Mouse (Mus musculus): ENCODE measurements around the gene Lgals2. TPM values are rescaled to one million over a fixed set of nuclear protein-coding genes. Genes with fewer than 3 reads are reported as not detected.

The Lgals2 gene
- total and polyA plus RNA-seq, 3 experiments, result not detected

Other genes with a start within 250 kb of the Lgals2 start
- gene Elfn2, start 136.8 kb downstream of the Lgals2 start, total RNA-seq (2012; rRNA removed), result 0.04 and 0.49 TPM in 2 replicates
- gene Elfn2, start 136.8 kb downstream of the Lgals2 start, polyA plus RNA-seq (2012; ENCODE audit: insufficient read depth in 1 of 2, insufficient read length in 2 of 2, low read depth in 1 of 2, low replicate concordance in 2 of 2, missing spikeins in 1 of 2), result under 1 TPM in 1 of 2 experiments, not detected in 1; 0.15 TPM
- 11.5 and 17.8 TPM in 2 replicates for gene Mfng, start 82.1 kb downstream of the Lgals2 start, total RNA-seq (2012; rRNA removed)
- gene Mfng, start 82.1 kb downstream of the Lgals2 start, polyA plus RNA-seq (2012; ENCODE audit: insufficient read depth in 1 of 2, insufficient read length in 2 of 2, low read depth in 1 of 2, low replicate concordance in 2 of 2, missing spikeins in 1 of 2), result 10 to 100 TPM in 1 of 2 experiments, not detected in 1; 27.1 TPM
- gene Card10, start 52.5 kb downstream of the Lgals2 start, total RNA-seq (2012; rRNA removed), result not detected in 2 replicates
- not detected for gene Card10, start 52.5 kb downstream of the Lgals2 start, polyA plus RNA-seq (2012; ENCODE audit: insufficient read depth in 1 of 2, insufficient read length in 2 of 2, low read depth in 1 of 2, low replicate concordance in 2 of 2, missing spikeins in 1 of 2)
- 0.04 TPM in 1 of 2 replicates, not detected in the other for gene Cdc42ep1, start 12.9 kb downstream of the Lgals2 start, total RNA-seq (2012; rRNA removed)
- gene Cdc42ep1, start 12.9 kb downstream of the Lgals2 start, polyA plus RNA-seq (2012; ENCODE audit: insufficient read depth in 1 of 2, insufficient read length in 2 of 2, low read depth in 1 of 2, low replicate concordance in 2 of 2, missing spikeins in 1 of 2), result 1 to 10 TPM in 1 of 2 experiments, not detected in 1; 1.7 TPM
- 16.1 and 18.2 TPM in 2 replicates for gene Gga1, start 21.7 kb upstream of the Lgals2 start, total RNA-seq (2012; rRNA removed)
- gene Gga1, start 21.7 kb upstream of the Lgals2 start, polyA plus RNA-seq (2012; ENCODE audit: insufficient read depth in 1 of 2, insufficient read length in 2 of 2, low read depth in 1 of 2, low replicate concordance in 2 of 2, missing spikeins in 1 of 2), result 10 to 100 TPM in 1 of 2 experiments, not detected in 1; 48.1 TPM
- gene Gm49510, start 44.1 kb upstream of the Lgals2 start, total RNA-seq (2012; rRNA removed), result 0.27 TPM in 1 of 2 replicates, not detected in the other
- gene Gm49510, start 44.1 kb upstream of the Lgals2 start, polyA plus RNA-seq (2012; ENCODE audit: insufficient read depth in 1 of 2, insufficient read length in 2 of 2, low read depth in 1 of 2, low replicate concordance in 2 of 2, missing spikeins in 1 of 2), result under 1 TPM in 1 of 2 experiments, not detected in 1; 0.17 TPM
- 17.1 and 21.0 TPM in 2 replicates for gene Sh3bp1, start 44.2 kb upstream of the Lgals2 start, total RNA-seq (2012; rRNA removed)
- gene Sh3bp1, start 44.2 kb upstream of the Lgals2 start, polyA plus RNA-seq (2012; ENCODE audit: insufficient read depth in 1 of 2, insufficient read length in 2 of 2, low read depth in 1 of 2, low replicate concordance in 2 of 2, missing spikeins in 1 of 2), result 10 to 100 TPM in 1 of 2 experiments, not detected in 1; 80.2 TPM
- gene Pdxp, start 58.4 kb upstream of the Lgals2 start, total RNA-seq (2012; rRNA removed), result 16.7 and 21.5 TPM in 2 replicates
- 10 to 100 TPM in 1 of 2 experiments, not detected in 1; 25.4 TPM for gene Pdxp, start 58.4 kb upstream of the Lgals2 start, polyA plus RNA-seq (2012; ENCODE audit: insufficient read depth in 1 of 2, insufficient read length in 2 of 2, low read depth in 1 of 2, low replicate concordance in 2 of 2, missing spikeins in 1 of 2)
- 974 and 1,054 TPM in 2 replicates for gene Lgals1, start 71.2 kb upstream of the Lgals2 start, total RNA-seq (2012; rRNA removed)
- 1,000 to 10,000 TPM in 1 of 2 experiments, 100 to 1,000 TPM in 1; 646 to 1,010 TPM for gene Lgals1, start 71.2 kb upstream of the Lgals2 start, polyA plus RNA-seq (2012; ENCODE audit: insufficient read depth in 1 of 2, insufficient read length in 2 of 2, low read depth in 1 of 2, low replicate concordance in 2 of 2, missing spikeins in 1 of 2)
- gene Nol12, start 79.4 kb upstream of the Lgals2 start, total RNA-seq (2012; rRNA removed), result 39.0 and 40.8 TPM in 2 replicates
- 100 to 1,000 TPM in 1 of 2 experiments, not detected in 1; 127 TPM for gene Nol12, start 79.4 kb upstream of the Lgals2 start, polyA plus RNA-seq (2012; ENCODE audit: insufficient read depth in 1 of 2, insufficient read length in 2 of 2, low read depth in 1 of 2, low replicate concordance in 2 of 2, missing spikeins in 1 of 2)
- gene Triobp, start 92.2 kb upstream of the Lgals2 start, total RNA-seq (2012; rRNA removed), result 18.4 and 21.3 TPM in 2 replicates
- gene Triobp, start 92.2 kb upstream of the Lgals2 start, polyA plus RNA-seq (2012; ENCODE audit: insufficient read depth in 1 of 2, insufficient read length in 2 of 2, low read depth in 1 of 2, low replicate concordance in 2 of 2, missing spikeins in 1 of 2), result 10 to 100 TPM in 1 of 2 experiments, not detected in 1; 31.3 TPM
- 28.2 and 33.5 TPM in 2 replicates for gene H1f0, start 172.9 kb upstream of the Lgals2 start, total RNA-seq (2012; rRNA removed)
- gene H1f0, start 172.9 kb upstream of the Lgals2 start, polyA plus RNA-seq (2012; ENCODE audit: insufficient read depth in 1 of 2, insufficient read length in 2 of 2, low read depth in 1 of 2, low replicate concordance in 2 of 2, missing spikeins in 1 of 2), result 100 to 1,000 TPM in 1 of 2 experiments, 10 to 100 TPM in 1; 46.8 to 213 TPM
- 2.5 and 2.6 TPM in 2 replicates for gene Galr3, start 186.4 kb upstream of the Lgals2 start, total RNA-seq (2012; rRNA removed)
- 1 to 10 TPM in 1 of 2 experiments, not detected in 1; 4.5 TPM for gene Galr3, start 186.4 kb upstream of the Lgals2 start, polyA plus RNA-seq (2012; ENCODE audit: insufficient read depth in 1 of 2, insufficient read length in 2 of 2, low read depth in 1 of 2, low replicate concordance in 2 of 2, missing spikeins in 1 of 2)
- gene Ankrd54, start 207.4 kb upstream of the Lgals2 start, total RNA-seq (2012; rRNA removed), result 42.3 and 43.4 TPM in 2 replicates
- 10 to 100 TPM in 1 of 2 experiments, not detected in 1; 62.2 TPM for gene Ankrd54, start 207.4 kb upstream of the Lgals2 start, polyA plus RNA-seq (2012; ENCODE audit: insufficient read depth in 1 of 2, insufficient read length in 2 of 2, low read depth in 1 of 2, low replicate concordance in 2 of 2, missing spikeins in 1 of 2)
- gene Eif3l, start 219.7 kb upstream of the Lgals2 start, total RNA-seq (2012; rRNA removed), result 394 and 395 TPM in 2 replicates
- 100 to 1,000 TPM; 301 to 442 TPM for gene Eif3l, start 219.7 kb upstream of the Lgals2 start, polyA plus RNA-seq (2012; ENCODE audit: insufficient read depth in 1 of 2, insufficient read length in 2 of 2, low read depth in 1 of 2, low replicate concordance in 2 of 2, missing spikeins in 1 of 2)